Mouse (Mus musculus) CD4-positive naive resting alpha-beta T cell, adult 57 days (primary cell): ENCODE data around the gene Gm8082. TPM values are rescaled to one million over a fixed set of nuclear protein-coding genes. Genes with fewer than 3 reads are reported as not detected.

Source experiments
- total RNA-seq: library from RNA; stranded (reverse); gene quantifications from one replicate; pipeline ENCODE4 v1.2.4, GENCODE M21; 2023

The Gm8082 gene
- total RNA-seq, result not detected

GRCm38 (mm10) chr14:42993524-42993923, at the start of gene Gm8082:
Gene Gm8082, minus strand, starts transcription at chr14:42993624.

GRCm38 (mm10) chr14:43015528-43015927, 22.1 kb upstream of the Gm8082 start, which contains the start of gene Gm10376:
Gene Gm10376, minus strand, starts transcription at chr14:43015628.

Other genes with a start within 250 kb of the Gm8082 start
- gene Gm3015, start 224.8 kb downstream of the Gm8082 start, total RNA-seq, result not detected
- not detected for gene Gm10377, start 195.6 kb downstream of the Gm8082 start, total RNA-seq
- gene Gm21977, start 140.1 kb downstream of the Gm8082 start, total RNA-seq, result not detected
- gene Gm10376, start 22.0 kb upstream of the Gm8082 start, total RNA-seq, result not detected
- not detected for gene Gm8094, start 83.0 kb upstream of the Gm8082 start, total RNA-seq
- gene Gm8104, start 107.0 kb upstream of the Gm8082 start, total RNA-seq, result not detected
- not detected for gene Gm7233, start 186.2 kb upstream of the Gm8082 start, total RNA-seq
- gene Gm8122, start 241.7 kb upstream of the Gm8082 start, total RNA-seq, result not detected